Mouse (Mus musculus) G1E (cell line): ENCODE measurements around the gene Wdr24. TPM values are rescaled to one million over a fixed set of nuclear protein-coding genes. Genes with fewer than 3 reads are reported as not detected.

ENCODE experiments used
- ATAC-seq: 2 replicates; pipeline ENCODE4 v1.8.0; 2016; ENCODE audit warnings: mild to moderate bottlenecking; ENCODE audit not compliant: insufficient number of reproducible peaks, poor library complexity, low FRiP score, severe bottlenecking; ENCODE audit errors: extremely low read depth
- DNase-seq: peaks from one replicate; pipeline ENCODE4 v3.0.0; 2012; ENCODE audit warnings: low spot score
- H3K27me3 ChIP-seq: 2 replicates; pipeline ENCODE4 v1.6.1; 2012; ENCODE audit warnings: mild to moderate bottlenecking, low read length, inconsistent platforms; ENCODE audit not compliant: insufficient read depth
- H3K36me3 ChIP-seq: replicated peaks from 2 replicates; pipeline ENCODE3; 2012; ENCODE audit warnings: mild to moderate bottlenecking, inconsistent platforms
- H3K4me1 ChIP-seq: 2 replicates; pipeline ENCODE4 v1.6.1; 2012; ENCODE audit warnings: low read depth, low read length, inconsistent platforms, mixed read lengths; ENCODE audit not compliant: insufficient read depth
- H3K4me3 ChIP-seq: 2 replicates; pipeline ENCODE4 v1.5.1; 2012; ENCODE audit warnings: low read depth, mild to moderate bottlenecking, inconsistent platforms, low read length, moderate library complexity, mixed read lengths
- H3K9me3 ChIP-seq: replicated peaks from 2 replicates; pipeline ENCODE4 v1.6.1; 2012; ENCODE audit warnings: inconsistent platforms
- CTCF ChIP-seq: IDR thresholded peaks from 2 replicates; pipeline ENCODE4 v1.5.1; 2012; ENCODE audit warnings: low read depth, low read length, inconsistent platforms, mixed read lengths
- GATA1 ChIP-seq: IDR thresholded peaks from 2 replicates; pipeline ENCODE4 v1.6.1; 2012; ENCODE audit warnings: borderline replicate concordance, low read length, inconsistent platforms, mixed read lengths
- GATA2 ChIP-seq: IDR thresholded peaks from 2 replicates; pipeline ENCODE4 v1.6.1; 2012; ENCODE audit warnings: low read depth, low read length, inconsistent platforms, borderline replicate concordance
- POLR2AphosphoS5 ChIP-seq: IDR thresholded peaks from 2 replicates; pipeline ENCODE4 v1.6.1; 2012; ENCODE audit warnings: low read depth, low read length, inconsistent platforms; ENCODE audit not compliant: insufficient replicate concordance
- TAL1 ChIP-seq: conservative IDR thresholded peaks from 2 replicates; pipeline ENCODE4 v1.6.1; 2012; ENCODE audit warnings: low read depth, low read length, inconsistent platforms, mixed read lengths
- polyA plus RNA-seq: library from polyadenylated mRNA; stranded (reverse); fragments of >175 nt; gene quantifications from 2 replicates; pipeline ENCODE4 v1.2.3, GENCODE M21; 2012
- total RNA-seq, 2 experiments: library from RNA; stranded (forward) in 1 of 2; stranded (reverse) in 1 of 2; fragments of 200-1000 nt in 1 of 2; fragments of >200 nt in 1 of 2; fragmentation: Nextera tagmentation in 1 of 2; gene quantifications; 2 replicates each; pipeline ENCODE4 v1.2.3; 2014 to 2017

Gene Wdr24
- total and polyA plus RNA-seq, 3 experiments = 8.6 to 23.5 (median 13.8) TPM

DNA sequence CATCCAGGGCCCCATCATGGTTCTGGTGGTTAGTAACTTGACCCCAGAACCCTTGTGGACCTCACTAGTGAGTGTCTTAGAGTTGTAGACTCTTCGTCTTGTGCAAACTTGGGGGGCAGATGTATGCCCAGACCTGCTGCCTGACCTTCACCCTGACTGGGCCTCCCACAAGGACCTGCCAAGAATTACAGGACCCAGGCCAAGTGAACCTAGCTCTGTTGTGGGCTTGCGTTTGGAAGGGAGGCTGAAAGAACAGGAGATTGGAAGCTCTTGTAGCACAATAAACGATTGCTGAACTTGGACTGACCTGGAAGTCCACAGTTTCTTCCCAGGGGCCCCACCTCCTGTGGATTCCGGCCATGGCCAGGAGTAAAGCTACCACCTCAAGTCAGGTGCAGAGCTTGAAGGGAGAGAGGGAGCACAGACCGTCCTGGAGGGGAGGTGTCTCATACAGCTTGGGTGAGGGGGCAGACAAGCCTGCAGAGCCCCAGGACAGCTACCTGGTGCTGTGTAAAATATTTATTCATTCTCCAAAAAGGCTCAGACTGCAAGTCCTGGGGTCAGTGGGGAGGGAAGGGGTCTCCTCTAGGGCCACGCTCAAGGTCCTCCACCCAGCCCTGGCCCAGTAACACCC is 10.7 kb downstream of the Wdr24 start:
- DNase-seq = no peak
- Histone ChIP-seq H3K4me3 (peak overlapping the region; percentile 81), H3K4me1 (peaks cover 82% of the 10 kb centered on the region), H3K9me3 (no peaks in the 10 kb centered on the region), H3K36me3 (peaks cover 84% of the 10 kb centered on the region), H3K27me3 (no peaks in the 10 kb centered on the region)
- no peak for TF ChIP-seq CTCF
- no peak for ATAC-seq

DNA sequence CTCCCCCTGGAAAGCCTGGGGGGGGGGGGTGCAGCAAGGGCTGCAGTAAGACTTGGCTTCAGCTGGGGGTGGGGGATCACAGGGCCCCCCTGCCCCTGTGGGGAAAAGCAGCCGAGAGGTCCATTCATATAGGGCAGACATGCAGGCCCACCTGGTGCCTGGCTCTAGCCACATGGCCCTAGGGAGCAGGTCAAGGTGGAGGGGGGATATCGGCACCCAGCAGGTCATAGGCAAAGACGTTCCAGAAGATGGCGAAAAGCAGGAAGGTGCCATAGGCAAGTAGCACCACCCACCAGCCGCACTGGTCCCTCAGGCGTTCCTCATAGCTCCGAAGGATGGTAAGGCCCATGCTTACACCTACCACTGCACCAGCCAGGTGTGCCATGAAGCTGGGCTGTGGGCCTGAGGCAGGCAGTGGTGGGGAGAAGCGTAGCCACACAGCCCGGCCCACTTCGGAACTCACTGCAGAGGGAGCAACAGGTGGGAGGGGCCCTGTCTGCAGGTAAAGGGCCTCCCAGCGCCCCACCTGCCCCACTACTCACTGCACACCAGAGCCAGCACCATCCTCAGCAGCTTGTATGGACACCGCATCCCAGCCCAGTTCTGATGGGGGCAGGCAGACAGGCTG is 11.3 kb downstream of the Wdr24 start:
- Histone ChIP-seq H3K36me3 (peaks cover 84% of the 10 kb centered on the region), H3K9me3 (no peaks in the 10 kb centered on the region), H3K4me1 (peaks cover 82% of the 10 kb centered on the region), H3K27me3 (no peaks in the 10 kb centered on the region), H3K4me3 (peak overlapping the region; percentile 81)
- ATAC-seq = no peak
- DNase-seq = no peak
- no peak for TF ChIP-seq CTCF
- no peak for TF ChIP-seq GATA1

DNA sequence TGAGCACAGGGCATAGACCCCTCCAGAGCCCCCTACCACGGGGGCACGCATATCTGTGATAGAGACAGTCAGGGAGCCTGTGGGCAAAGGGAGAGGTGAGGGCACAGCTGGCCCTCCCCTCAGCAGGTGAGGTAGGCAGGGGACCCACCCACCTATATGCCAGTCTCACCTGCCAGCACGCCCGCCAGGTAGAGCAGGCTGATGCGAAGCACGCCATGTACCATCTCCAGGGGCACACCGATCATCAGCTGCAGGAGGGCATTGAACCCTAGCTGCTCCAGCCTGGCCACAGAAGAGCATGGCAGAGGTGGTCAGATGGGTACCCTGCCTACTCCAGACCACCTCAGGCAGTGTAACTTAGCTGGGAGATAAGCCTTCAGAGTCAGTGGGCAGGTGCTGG is 11.9 kb downstream of the Wdr24 start:
- Histone ChIP-seq H3K4me1 (peaks cover 83% of the 10 kb centered on the region), H3K9me3 (no peaks in the 10 kb centered on the region), H3K4me3 (peak overlapping the region; percentile 81), H3K36me3 (peaks cover 84% of the 10 kb centered on the region), H3K27me3 (no peaks in the 10 kb centered on the region)
- no peak for DNase-seq
- no peak for ATAC-seq
- no peak for TF ChIP-seq POLR2AphosphoS5
- TF ChIP-seq CTCF = no peak
- TF ChIP-seq GATA1 = no peak
- TF ChIP-seq TAL1 = no peak
- TF ChIP-seq GATA2 = no peak

DNA sequence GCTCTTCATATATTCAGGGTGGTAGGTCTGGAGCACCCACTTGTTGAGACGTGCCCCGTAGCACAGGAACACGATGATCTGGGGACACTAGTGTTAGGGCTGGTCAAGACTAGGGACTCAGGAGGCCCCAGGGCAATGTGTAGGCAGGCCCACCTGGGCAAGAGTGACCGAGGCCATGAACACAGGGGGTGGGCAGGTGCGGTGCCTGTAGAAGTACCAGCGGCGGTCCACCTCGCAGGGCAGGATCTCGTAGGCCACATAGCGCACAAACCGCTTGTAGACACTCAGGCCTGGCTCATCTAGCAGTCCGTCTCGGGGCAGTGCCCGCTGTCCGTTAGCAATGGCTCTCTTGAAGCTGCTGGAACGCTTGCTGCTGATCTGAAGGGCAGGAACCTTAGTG is 12.4 kb downstream of the Wdr24 start:
- DNase-seq = no peak
- peaks cover 83% of the 10 kb centered on the region for H3K4me1 ChIP-seq
- peak overlapping the region; percentile 81; the same call in 1 of the 2 replicates for H3K4me3 ChIP-seq
- H3K27me3 ChIP-seq = no peaks in the 10 kb centered on the region
- no peaks in the 10 kb centered on the region for H3K9me3 ChIP-seq
- TF ChIP-seq POLR2AphosphoS5 (no peak), TAL1 (no peak)
- ATAC-seq = no peak
- H3K36me3 ChIP-seq = peaks cover 84% of the 10 kb centered on the region

DNA sequence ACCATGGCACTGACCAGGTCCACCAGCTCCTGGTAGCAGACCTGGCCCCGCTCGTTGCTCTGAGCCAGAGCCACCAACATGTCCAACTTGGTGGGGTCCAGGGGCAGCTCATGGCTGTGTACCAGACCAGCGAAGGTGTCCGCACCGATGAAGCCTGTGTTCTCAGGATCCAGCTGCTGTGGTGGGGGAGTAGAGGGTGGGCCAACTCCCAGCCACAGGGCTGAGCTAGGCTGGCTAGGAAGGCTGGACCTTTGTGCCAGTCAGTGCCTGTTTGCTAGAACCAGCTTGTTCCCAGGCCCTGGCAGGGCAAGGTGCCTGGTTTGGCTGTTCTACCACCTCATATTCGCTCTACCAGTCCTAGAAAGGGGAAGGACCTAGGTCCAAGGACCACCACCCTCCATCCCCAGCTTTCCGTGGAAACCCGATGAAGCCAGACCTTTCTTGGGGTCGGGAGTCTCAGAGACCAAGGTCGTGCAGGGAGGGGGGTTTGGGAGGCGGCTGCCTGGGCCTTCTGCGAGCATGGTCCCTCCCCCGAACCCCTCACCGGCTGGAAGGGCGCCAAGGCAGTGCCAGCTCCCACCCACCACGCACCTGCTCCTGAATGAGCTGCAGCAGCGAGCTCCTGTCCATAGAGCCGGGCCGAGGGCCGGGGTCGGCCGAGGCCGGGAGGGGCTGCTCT is 13.1 kb downstream of the Wdr24 start:
- Histone ChIP-seq H3K4me3 (peak overlapping the region; percentile 5; the same call in 1 of the 2 replicates), H3K4me1 (peaks cover 83% of the 10 kb centered on the region), H3K9me3 (no peaks in the 10 kb centered on the region), H3K36me3 (peaks cover 84% of the 10 kb centered on the region), H3K27me3 (no peaks in the 10 kb centered on the region)
- ATAC-seq = no peak
- DNase-seq = no peak
- TF ChIP-seq TAL1 (no peak), CTCF (no peak), GATA2 (no peak), POLR2AphosphoS5 (no peak), GATA1 (no peak)

DNA sequence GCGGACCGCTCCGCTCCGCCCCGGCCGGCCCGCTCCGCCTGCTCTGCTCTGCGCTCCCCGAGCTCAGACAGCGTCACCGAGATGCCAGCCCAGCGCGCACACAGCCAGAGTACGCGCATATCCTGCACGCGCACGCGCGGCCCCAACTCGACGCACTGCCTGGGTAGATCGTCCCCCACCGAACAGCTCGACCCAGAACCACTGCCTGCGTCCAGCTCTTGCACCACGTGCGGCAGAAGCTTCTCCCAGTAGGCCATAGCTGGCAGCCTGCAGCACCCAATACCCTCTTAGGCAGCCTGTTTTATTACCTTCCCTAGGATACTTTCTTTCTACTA is 13.6 kb downstream of the Wdr24 start, which contains the start of gene Rhbdl1:
TSS of gene Rhbdl1 (minus strand) at position 220 of the 335 bp plus-strand sequence.
- no peak for DNase-seq
- peaks cover 84% of the 10 kb centered on the region for H3K36me3 ChIP-seq
- ATAC-seq = no peak
- H3K9me3 ChIP-seq = no peaks in the 10 kb centered on the region
- no peaks in the 10 kb centered on the region for H3K27me3 ChIP-seq
- no peak for TF ChIP-seq GATA1
- TF ChIP-seq POLR2AphosphoS5 = 0 out of 2 replicates have a peak, but pooled peaks have one; percentile 41
- H3K4me3 ChIP-seq = peak within 1 kb of the TSS; percentile 20; the same call in 1 of the 2 replicates
- H3K4me1 ChIP-seq = peaks cover 83% of the 10 kb centered on the region

DNA sequence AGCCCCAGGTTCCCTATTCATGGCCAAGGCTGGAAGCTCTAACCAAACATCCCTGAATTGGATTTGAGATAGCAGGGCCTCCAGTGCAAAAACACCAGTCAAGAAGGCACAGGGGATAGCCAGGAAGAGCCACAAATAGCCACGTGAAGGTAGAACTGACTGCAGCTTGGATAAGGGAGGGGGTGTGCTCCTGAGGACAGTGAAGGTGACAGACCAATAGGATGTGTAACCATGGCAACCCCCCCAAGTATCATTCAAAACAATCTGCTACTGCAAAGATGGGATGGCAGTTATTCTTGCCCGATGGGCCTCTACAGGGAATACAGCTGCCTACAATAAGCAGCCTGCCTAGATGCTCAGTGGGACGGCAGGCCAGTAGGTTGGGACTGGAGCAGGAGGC is 14.1 kb downstream of the Wdr24 start:
- no peak for DNase-seq

More for the DNA sequence above, 14.1 kb downstream of the Wdr24 start:
- no peak for TF ChIP-seq GATA2
- no peak for TF ChIP-seq GATA1
- no peak for TF ChIP-seq TAL1
- TF ChIP-seq POLR2AphosphoS5 = no peak; the same call in 1 of the 2 replicates
- no peak for TF ChIP-seq CTCF
- Histone ChIP-seq H3K9me3 (no peaks in the 10 kb centered on the region), H3K4me3 (no peak overlapping the region), H3K4me1 (peaks cover 86% of the 10 kb centered on the region), H3K36me3 (peaks cover 88% of the 10 kb centered on the region), H3K27me3 (no peaks in the 10 kb centered on the region)
- no peak for ATAC-seq
